Mouse (Mus musculus) heart, postnatal 0 days (tissue): ENCODE measurements around the gene Kctd7. TPM values are rescaled to one million over a fixed set of nuclear protein-coding genes. Genes with fewer than 3 reads are reported as not detected.

ENCODE experiments used
- ATAC-seq: fragments of 200-750 bp; cut with Nextera tagmentation; 2 replicates; pipeline ENCODE4 v1.8.0; 2017; ENCODE audit warnings: low read depth, moderate number of reproducible peaks, moderate library complexity; ENCODE audit not compliant: insufficient read depth
- DNase-seq: peaks from one replicate; pipeline ENCODE4 v3.0.0-alpha.2; 2016; ENCODE audit warnings: low spot score
- H3K27ac ChIP-seq: fragments of 300-500 bp; sonication (generic); 2 replicates; pipeline ENCODE4 v1.5.1; 2014; ENCODE audit warnings: low read depth, mild to moderate bottlenecking
- H3K27me3 ChIP-seq: fragments of 300-500 bp; sonication (generic); 2 replicates; pipeline ENCODE4 v1.6.1; 2014; ENCODE audit warnings: low read length, mixed read lengths; ENCODE audit not compliant: control insufficient read depth, insufficient read depth
- H3K36me3 ChIP-seq: fragments of 300-500 bp; sonication (generic); replicated peaks from 2 replicates; pipeline ENCODE4 v1.6.1; 2014; ENCODE audit warnings: low read length, mixed read lengths; ENCODE audit not compliant: control insufficient read depth, insufficient read depth
- H3K4me1 ChIP-seq: fragments of 300-500 bp; sonication (generic); 2 replicates; pipeline ENCODE4 v1.6.1; 2014; ENCODE audit warnings: antibody characterized with exemption; ENCODE audit not compliant: control insufficient read depth, insufficient read depth
- H3K4me2 ChIP-seq: fragments of 300-500 bp; sonication (generic); 2 replicates; pipeline ENCODE4 v1.6.1; 2014; ENCODE audit warnings: low read depth, mild to moderate bottlenecking, low read length, moderate library complexity
- H3K4me3 ChIP-seq: fragments of 300-500 bp; sonication (generic); 2 replicates; pipeline ENCODE4 v1.5.1; 2014; ENCODE audit warnings: low read depth, low read length
- H3K9ac ChIP-seq: fragments of 300-500 bp; sonication (generic); replicated peaks from 2 replicates; pipeline ENCODE4 v1.6.1; 2014; ENCODE audit warnings: low read depth, low read length, mixed read lengths
- H3K9me3 ChIP-seq: fragments of 300-500 bp; sonication (generic); replicated peaks from 2 replicates; pipeline ENCODE4 v1.6.1; 2016; ENCODE audit warnings: low read length; ENCODE audit not compliant: control insufficient read depth
- CTCF ChIP-seq: IDR thresholded peaks from 2 replicates; pipeline ENCODE4 v1.5.1; 2016; ENCODE audit warnings: antibody characterized with exemption, control low read depth, low read depth
- EP300 ChIP-seq: IDR thresholded peaks from 2 replicates; pipeline ENCODE4 v1.6.1; 2016; ENCODE audit warnings: antibody characterized with exemption, low read depth
- WGBS: fragments of 180-500 bp; shearing (Covaris S2); extraction: QIAGEN DNeasy Blood & Tissue Kit; methylation state at CpG from one replicate; pipeline ENCODE4 v1.1.7; 2014; 5-methylcytosine and 5-hydroxymethylcytosine counted together
- polyA plus RNA-seq: library from polyadenylated mRNA; unstranded; fragments of >200 nt; fragmentation: Nextera tagmentation; extraction: Ambion mirVana; gene quantifications from 2 replicates; pipeline ENCODE4 v1.2.1, GENCODE M21; 2015
- total RNA-seq: library from RNA; depleted of rRNA; stranded (reverse); fragments of >200 nt; gene quantifications from 2 replicates; pipeline ENCODE4 v1.2.3, GENCODE M21; 2014; ENCODE audit warnings: low replicate concordance

The Kctd7 gene
- total and polyA plus RNA-seq, 2 experiments from 2014 or later = 4.2 to 4.8 TPM

- H3K27ac ChIP-seq = peak overlapping the region; percentile 97
- H3K36me3 ChIP-seq = no peaks in the 10 kb centered on the region
- TF ChIP-seq CTCF (no peak), EP300 (no peak)
- H3K9me3 ChIP-seq = no peaks in the 10 kb centered on the region
- peak overlapping the region; percentile 74 for H3K4me2 ChIP-seq
- peak overlapping the region; percentile 74 for H3K4me3 ChIP-seq
- 1% methylated on average over 46 of the region's 46 CpGs for WGBS
- peak; percentile 66 for ATAC-seq
- peak overlapping the region; percentile 81 for H3K9ac ChIP-seq
- DNase-seq = peak; percentile 72
- H3K4me1 ChIP-seq = peaks cover 15% of the 10 kb centered on the region
- no peaks in the 10 kb centered on the region for H3K27me3 ChIP-seq
Measured at GRCm38 (mm10) chr5:130171956-130172601, 27.4 kb downstream of the Kctd7 start.

DNA sequence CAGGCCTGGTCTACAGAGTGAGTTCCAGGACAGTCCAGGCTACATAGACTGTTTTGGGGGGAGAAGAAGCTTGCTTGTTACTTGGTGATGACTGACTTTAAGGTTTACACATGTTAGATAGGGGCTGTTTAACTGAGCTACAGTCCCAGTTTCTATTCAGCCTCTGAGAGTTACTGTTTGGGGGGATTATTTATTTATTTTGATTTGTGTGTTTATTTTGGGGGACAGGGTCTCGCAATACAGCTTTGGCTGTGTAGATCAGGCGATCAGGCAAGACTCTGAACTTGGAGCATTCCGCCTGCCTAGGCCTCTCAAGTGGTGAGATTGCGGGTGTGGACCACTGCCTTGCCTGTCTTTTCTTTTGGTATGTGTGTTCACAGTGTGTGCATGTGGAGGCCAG, 28.4 kb downstream of the Kctd7 start:
- H3K9ac ChIP-seq = no peak overlapping the region
- WGBS = 84% methylated on average over 4 of the region's 4 CpGs

DNA sequence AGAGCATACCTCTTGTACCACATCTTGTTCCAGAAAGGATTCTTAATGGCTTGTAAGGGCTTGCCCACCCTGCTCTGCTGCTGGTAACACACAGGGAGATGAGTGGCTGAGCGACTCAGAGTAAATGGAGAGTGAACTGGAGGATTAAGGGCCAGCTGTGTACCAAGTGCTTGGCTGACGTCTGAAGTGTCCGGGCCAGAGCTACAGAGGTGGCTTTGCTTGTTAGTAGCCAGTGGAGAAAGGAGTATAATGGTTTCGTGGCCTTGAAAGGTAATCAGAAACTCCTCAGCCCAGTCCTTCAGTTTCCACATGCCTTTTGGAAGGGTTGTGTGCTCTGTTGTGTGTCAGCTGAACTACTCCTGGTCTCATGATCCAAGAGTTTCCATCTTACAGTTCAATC, 33.2 kb downstream of the Kctd7 start:
- DNase-seq = no peak
- Histone ChIP-seq H3K9me3 (no peaks in the 10 kb centered on the region), H3K4me3 (no peak overlapping the region), H3K36me3 (no peaks in the 10 kb centered on the region), H3K27ac (no peak overlapping the region), H3K9ac (no peak overlapping the region), H3K4me1 (peaks cover 7% of the 10 kb centered on the region), H3K27me3 (no peaks in the 10 kb centered on the region), H3K4me2 (no peak overlapping the region)
- WGBS = 56% methylated on average over 4 of the region's 4 CpGs
- no peak for ATAC-seq
- no peak for TF ChIP-seq EP300
- TF ChIP-seq CTCF = no peak

More for the DNA sequence above, 28.4 kb downstream of the Kctd7 start:
- Histone ChIP-seq H3K36me3 (no peaks in the 10 kb centered on the region), H3K4me1 (peaks cover 15% of the 10 kb centered on the region), H3K27me3 (no peaks in the 10 kb centered on the region), H3K27ac (no peak overlapping the region), H3K4me2 (peak overlapping the region; percentile 74), H3K4me3 (0 out of 2 replicates have a peak overlapping the region, but pooled peaks have one; percentile 74), H3K9me3 (no peaks in the 10 kb centered on the region)
- ATAC-seq (no peak), DNase-seq (no peak)
- TF ChIP-seq CTCF (no peak), EP300 (no peak)

DNA sequence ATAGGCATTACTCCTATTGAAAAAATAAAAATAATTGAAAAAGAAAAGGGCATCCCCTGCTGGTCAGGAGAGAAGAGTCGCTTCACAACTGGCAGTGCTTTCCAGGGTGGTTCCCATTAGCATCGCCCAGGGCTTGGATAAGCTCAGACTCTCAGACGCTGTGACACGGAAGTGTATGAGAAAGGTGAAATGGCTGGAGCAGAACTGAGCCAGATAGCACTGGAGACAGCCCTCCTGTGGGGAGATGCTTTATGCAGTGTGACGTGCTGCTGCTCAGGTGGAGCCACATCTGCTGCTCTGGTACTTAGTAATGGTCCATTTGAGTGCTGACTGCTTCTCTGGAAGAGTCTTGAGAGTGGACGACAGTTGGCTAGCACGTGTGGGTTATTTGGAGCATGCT, 35.7 kb downstream of the Kctd7 start:
- Histone ChIP-seq H3K9me3 (no peaks in the 10 kb centered on the region), H3K4me1 (peaks cover 22% of the 10 kb centered on the region; the same call in 1 of the 2 replicates), H3K36me3 (no peaks in the 10 kb centered on the region), H3K9ac (no peak overlapping the region), H3K4me3 (no peak overlapping the region), H3K4me2 (no peak overlapping the region), H3K27me3 (no peaks in the 10 kb centered on the region), H3K27ac (no peak overlapping the region)
- TF ChIP-seq CTCF (no peak), EP300 (no peak)
- DNase-seq (no peak), ATAC-seq (peak; percentile 44; the same call in 1 of the 2 replicates)
- 52% methylated on average over 7 of the region's 7 CpGs for WGBS

DNA sequence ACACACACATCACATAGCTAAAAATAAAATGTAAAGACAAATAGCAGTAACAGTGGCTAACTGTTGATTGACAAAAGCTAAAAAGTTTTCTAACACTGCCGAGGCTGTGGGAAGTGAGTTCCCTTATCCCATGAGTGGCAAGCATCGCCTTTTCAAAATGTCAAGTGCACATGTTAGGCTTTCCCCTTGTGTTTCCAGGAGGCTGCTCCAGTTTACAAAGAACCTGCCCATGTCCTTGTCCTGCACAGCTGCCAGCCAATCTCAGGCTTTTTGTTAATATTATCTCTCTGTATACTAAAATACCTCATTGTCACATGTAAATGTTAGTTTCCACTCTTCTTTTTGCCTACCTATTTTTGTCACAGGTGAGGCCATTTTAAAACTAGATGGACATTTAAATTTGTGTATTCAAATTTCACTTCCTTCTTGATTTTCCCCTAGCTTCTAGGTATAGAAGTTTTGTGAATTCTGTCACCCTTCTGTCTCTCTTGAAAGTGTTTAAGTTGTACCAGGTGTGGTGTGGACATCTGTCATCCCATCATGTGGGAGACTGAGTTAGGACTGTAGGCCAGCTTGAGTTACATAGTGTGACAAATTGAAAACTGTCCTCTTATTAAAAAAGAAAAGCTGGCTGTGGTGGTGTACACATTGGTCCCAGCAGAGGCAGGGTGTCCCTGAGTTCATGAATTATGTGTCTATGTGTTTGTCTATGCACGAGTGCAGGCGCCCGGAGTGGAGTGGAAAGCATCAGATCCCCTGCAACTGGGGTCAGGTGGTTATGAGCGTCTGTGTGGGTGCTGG, 37.3 kb downstream of the Kctd7 start:
- WGBS = 70% methylated on average over 6 of the region's 6 CpGs
- H3K27ac ChIP-seq = no peak overlapping the region

More for the DNA sequence above, 37.3 kb downstream of the Kctd7 start:
- no peaks in the 10 kb centered on the region for H3K9me3 ChIP-seq
- no peaks in the 10 kb centered on the region for H3K27me3 ChIP-seq
- DNase-seq (no peak), ATAC-seq (no peak)
- peaks cover 25% of the 10 kb centered on the region; the same call in 1 of the 2 replicates for H3K4me1 ChIP-seq
- no peaks in the 10 kb centered on the region for H3K36me3 ChIP-seq
- H3K4me2 ChIP-seq = no peak overlapping the region
- TF ChIP-seq EP300 (no peak), CTCF (no peak)
- H3K4me3 ChIP-seq = no peak overlapping the region
- no peak overlapping the region for H3K9ac ChIP-seq
